Mouse (Mus musculus) brain, adult 2 months (tissue): ENCODE data around the gene Gm49339.
"Not testable (repeated sequence)": the region's sequence is repeated elsewhere in the genome, so short reads cannot be mapped to it uniquely, and the experiment has no call there.

Experiments used
- DNase-seq: peaks from one replicate; pipeline ENCODE4 v3.0.0; 2011; ENCODE audit warnings: low read depth, low spot score

Gene Gm49339

GRCm38 (mm10) chr10:51480397-51480796 lies at the start of gene Gm49339, which contains the start of gene Lilr4b:
TSS of gene Gm49339 (plus strand) at chr10:51480612.
TSS of gene Lilr4b (plus strand) at chr10:51480632.
- DNase-seq, result not testable (repeated sequence)

GRCm38 (mm10) chr10:51432940-51433339 lies 47.5 kb upstream of the Gm49339 start:
- no peak for DNase-seq

DNA sequence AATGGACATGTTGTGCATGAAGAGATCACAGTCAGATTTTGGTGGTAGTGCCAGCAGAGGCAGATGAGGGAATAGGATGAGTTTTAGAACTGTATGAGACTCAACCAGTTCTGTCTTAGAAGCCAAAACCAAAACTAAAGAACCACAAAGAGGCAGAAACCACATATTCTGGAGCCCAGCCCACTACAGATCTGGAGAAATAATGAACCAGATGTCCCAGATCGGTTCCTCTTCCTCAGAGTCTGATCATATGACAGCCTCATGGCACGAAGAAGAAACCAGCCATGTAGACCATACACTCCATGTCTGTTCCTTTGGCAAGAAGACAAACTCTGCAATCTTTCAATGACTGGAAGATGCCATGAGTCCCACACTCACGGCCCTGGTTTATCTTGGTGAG lies 44.7 kb upstream of the Gm49339 start:
- no peak for DNase-seq

DNA sequence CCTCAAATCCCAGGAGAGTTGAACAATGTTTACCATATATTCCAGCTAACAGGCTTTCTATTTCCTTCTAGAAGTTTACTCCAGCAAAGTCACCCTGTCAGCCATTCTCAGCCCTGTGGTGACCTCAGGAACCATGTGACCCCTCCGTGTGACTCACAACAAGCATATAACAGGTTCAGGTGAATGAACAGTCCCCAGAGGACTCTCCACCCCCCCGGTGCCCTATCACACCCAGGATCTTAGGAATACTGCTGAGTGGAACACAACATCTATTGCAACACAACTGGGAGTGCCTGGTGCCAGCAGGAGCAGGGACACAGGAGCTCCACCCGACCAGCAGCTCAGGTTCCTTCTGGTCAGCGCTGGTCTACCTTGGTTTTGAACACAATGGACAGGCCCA lies 28.8 kb upstream of the Gm49339 start:
- DNase-seq, result no peak

GRCm38 (mm10) chr10:51453616-51454298 lies 26.7 kb upstream of the Gm49339 start:
- DNase-seq, result peak; percentile 28

DNA sequence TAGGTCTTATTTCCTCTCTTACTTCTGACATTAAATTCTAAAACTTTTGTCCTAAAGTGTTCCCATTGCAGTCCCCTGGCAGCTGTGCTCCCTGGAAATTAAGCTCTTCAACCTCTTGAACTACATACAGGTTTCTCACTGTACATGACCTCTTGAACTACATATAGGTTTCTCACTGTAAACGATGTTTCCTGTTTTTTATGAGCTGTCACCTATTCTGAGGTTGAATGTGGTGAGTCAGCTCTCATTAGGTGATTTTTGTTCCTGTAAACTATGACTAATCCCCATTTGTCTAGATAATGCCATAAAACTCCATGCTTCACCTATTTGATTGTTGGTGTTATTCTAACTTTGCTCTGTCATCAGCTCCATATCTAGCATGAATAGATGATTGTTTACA lies 26.0 kb upstream of the Gm49339 start:
- no peak for DNase-seq

DNA sequence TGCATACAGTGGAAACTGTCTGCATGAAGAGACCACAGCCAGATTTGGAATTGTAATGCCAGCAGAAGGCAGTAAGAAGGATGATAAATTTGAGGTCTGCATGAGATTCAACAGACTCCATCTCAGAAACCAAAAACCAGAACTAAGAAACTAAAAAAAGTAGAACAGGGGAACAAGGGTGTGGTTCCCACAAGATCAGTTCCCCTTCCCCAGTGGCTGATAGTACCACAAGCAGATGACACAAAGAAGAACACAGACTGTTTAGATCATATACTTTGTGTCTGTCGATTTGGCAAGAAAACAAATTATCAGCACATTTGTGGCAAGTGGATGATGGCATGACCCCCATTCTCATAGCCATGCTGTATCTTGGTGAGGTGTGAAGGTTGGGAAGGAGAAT lies 24.6 kb upstream of the Gm49339 start:
- DNase-seq, result peak; percentile 7

GRCm38 (mm10) chr10:51456369-51456768 lies 24.0 kb upstream of the Gm49339 start:
- DNase-seq, result no peak

GRCm38 (mm10) chr10:51463800-51464199 lies 16.6 kb upstream of the Gm49339 start:
- DNase-seq, result not testable (repeated sequence)

GRCm38 (mm10) chr10:51490691-51491090 lies 10.3 kb downstream of the Gm49339 start, which contains the start of gene Lilrb4a:
TSS of gene Lilrb4a (plus strand) at chr10:51490956.
- DNase-seq, result not testable (repeated sequence)

DNA sequence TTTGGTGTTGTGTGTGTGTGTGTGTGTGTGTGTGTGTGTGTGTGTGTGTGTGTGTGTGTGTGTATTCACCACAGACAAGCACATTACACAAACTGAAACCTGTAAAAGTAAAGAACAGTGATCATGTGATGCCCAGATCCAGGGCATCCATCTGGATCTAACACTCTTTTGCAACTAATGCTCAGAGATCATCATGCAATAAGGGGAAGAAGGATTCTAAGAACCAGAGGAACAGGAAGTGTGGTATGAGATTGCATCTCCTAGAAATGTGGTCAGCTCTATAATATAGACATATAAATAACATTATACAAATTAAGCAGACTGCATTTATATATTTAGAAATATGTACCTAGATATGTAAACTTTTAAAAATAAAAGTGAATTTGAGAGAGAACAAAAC lies 39.6 kb downstream of the Gm49339 start:
- DNase-seq, result no peak

DNA sequence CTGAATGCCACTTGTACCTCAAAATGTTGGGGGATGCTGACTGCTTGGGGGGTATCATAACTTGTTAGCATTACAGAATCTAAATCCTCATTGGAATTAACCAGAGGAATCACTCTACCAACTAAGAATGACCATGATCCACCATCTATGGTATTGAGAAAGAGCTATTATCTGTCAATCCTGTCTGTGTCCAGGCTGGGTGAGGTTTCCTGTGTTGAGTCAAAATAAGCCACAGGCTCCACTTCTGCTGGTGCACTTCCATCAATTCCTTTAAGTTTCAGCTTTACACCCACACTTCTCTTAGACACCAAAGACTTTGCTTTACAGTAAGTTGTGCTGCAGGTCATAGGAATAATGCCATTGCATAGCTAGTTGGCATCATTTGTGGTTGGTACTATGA lies 41.0 kb downstream of the Gm49339 start:
- DNase-seq, result no peak

GRCm38 (mm10) chr10:51526090-51526489 lies 45.7 kb downstream of the Gm49339 start:
- peak; percentile 3 for DNase-seq

DNA sequence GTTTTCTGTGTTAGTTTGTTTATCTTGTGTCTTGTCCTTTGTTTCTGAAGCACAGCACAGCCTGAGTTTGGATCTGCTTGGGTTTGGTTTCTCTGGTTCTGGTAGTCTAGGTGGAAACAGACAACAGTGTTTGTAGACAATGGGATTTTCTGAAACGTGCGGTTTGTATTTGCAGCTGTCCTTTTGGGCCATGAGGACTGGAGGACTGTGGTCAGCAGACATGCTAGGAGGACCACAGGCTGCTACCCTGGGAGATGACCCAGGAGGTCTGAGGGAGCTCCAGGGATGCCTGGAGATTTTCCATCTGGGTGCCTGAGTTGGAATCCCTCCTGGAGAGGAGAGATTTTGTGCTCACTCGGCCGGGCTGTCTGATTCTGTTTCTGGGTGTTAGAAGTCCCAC lies 46.2 kb downstream of the Gm49339 start:
- no peak for DNase-seq

- DNase-seq, result peak; percentile 12
Measured at GRCm38 (mm10) chr10:51528840-51529434, 48.5 kb downstream of the Gm49339 start.

DNA sequence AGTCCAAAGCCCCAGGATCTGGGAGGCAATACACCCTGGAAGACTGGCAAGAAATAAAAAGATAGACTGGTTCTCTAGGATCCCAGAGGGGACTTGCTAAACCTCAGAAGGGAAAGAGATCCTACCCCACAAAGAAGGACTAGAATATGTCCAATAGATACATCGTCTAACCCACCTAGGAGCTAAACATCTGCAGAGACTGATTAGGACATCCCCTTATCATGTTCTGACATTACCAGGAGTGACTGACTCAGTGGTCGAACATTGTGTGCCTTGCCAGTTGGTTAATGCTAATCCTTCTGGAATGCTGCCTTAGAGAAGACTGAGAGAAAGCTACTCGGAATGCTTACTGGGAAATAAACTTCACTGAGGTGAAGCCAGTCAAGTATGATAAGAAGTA lies 49.1 kb downstream of the Gm49339 start:
- no peak for DNase-seq

DNA sequence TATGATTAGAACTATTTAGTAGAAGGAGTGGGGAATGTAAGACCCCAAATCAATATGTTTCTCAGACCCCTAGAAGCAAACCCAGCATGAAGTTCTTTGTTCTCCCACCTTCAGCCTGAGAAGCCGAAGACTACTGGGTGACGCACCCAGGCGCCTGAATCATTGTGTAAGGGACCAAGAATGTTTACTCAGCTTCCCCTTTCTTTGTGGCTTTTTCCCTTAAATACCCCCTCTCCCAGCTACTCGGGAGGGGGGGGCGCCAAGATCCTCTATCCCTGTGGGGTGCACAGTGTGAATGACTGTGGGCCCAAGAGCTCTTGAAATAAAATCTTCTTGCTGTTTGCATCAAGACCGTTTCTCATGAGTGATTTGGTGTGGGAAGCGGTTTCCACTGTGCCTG lies 50.4 kb downstream of the Gm49339 start:
- DNase-seq, result no peak
